Mouse (Mus musculus): ENCODE results near the gene Ulk4. TPM values are rescaled to one million over a fixed set of nuclear protein-coding genes. Genes with fewer than 3 reads are reported as not detected.

Ulk4 gene
- polyA plus RNA-seq, 1 experiment from 2014 or later = 136 TPM

DNA sequence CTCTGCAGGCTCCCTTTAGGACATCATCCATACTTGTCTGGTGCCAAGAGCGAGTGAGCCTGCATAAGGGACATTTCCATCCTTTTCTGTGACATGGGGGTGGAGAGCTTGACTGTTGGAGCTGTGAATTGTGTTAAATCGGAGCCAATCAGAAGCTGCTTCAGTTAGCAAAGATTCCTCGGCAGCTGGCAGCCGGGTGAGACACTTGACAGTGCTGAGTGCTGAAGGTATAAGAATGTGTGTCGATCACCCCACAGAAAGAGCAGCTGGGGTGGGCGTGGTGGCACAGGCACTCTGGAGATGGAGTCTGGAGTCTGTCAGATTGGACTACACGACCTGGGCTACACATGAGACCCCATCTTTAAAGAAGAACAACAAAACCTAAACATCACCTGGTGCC, 33.5 kb upstream of the Ulk4 start:
- H3K4me2 ChIP-seq (ENCODE audit: low read length) = no peak overlapping the region
- H3K27ac ChIP-seq = no peak overlapping the region
- H3K9me3 ChIP-seq (replicated peaks; ENCODE audit: low read length) = no peaks in the 10 kb centered on the region
- no peak for TF ChIP-seq CTCF (IDR thresholded peaks at IDR 0.05; ENCODE audit: low read depth)
- no peak overlapping the region for H3K9ac ChIP-seq (ENCODE audit: low read depth, low read length)
- DNase-seq (ENCODE audit: low spot score) (no peak), ATAC-seq (replicated peaks; ENCODE audit: low FRiP score, low read depth) (no peak)
- WGBS = 87% methylated on average over 7 of the region's 7 CpGs
- H3K36me3 ChIP-seq (ENCODE audit: insufficient read depth, low read length) = 0 out of 2 replicates have a peak, but pooled peaks cover 3% of the 10 kb centered on the region
- peaks cover 25% of the 10 kb centered on the region for H3K4me1 ChIP-seq (replicated peaks; ENCODE audit: insufficient read depth, low read length)
- H3K4me3 ChIP-seq (replicated peaks; ENCODE audit: low read depth, low read length) = no peak overlapping the region
- H3K27me3 ChIP-seq (ENCODE audit: insufficient read depth, low read length) = no peaks in the 10 kb centered on the region

DNA sequence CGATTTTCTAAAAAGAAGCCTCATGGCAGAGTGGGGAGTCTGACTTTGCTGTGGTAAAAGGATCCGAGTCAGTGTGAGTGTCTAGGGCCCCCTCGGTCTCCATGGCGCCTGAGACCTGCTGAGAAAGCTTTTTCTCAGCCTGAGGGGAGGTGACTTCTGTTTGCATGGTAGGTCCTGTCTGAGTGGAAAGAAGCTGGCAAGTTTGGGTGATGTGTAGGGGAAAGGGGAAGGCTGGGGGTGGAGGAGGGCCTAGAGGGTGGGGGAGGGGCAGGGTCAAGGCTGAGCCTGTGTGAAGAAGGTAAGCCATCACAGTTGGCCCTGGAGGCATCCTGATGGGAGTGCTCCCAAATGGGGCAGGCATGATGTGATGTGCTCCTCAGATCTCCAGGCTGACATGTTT, 32.3 kb upstream of the Ulk4 start:
- TF ChIP-seq CTCF (IDR thresholded peaks at IDR 0.05; ENCODE audit: low read depth) = no peak
- no peak for ATAC-seq (replicated peaks; ENCODE audit: low FRiP score, low read depth)
- DNase-seq (ENCODE audit: low spot score) = no peak
- Histone ChIP-seq H3K4me2 (ENCODE audit: low read length) (no peak overlapping the region), H3K4me1 (replicated peaks; ENCODE audit: insufficient read depth, low read length) (peaks cover 17% of the 10 kb centered on the region; the same call in 1 of the 2 replicates), H3K27ac (no peak overlapping the region), H3K27me3 (ENCODE audit: insufficient read depth, low read length) (no peaks in the 10 kb centered on the region), H3K9ac (ENCODE audit: low read depth, low read length) (no peak overlapping the region), H3K36me3 (ENCODE audit: insufficient read depth, low read length) (0 out of 2 replicates have a peak, but pooled peaks cover 3% of the 10 kb centered on the region), H3K9me3 (replicated peaks; ENCODE audit: low read length) (no peaks in the 10 kb centered on the region), H3K4me3 (replicated peaks; ENCODE audit: low read depth, low read length) (no peak overlapping the region)
- WGBS = 56% methylated on average over 4 of the region's 4 CpGs

DNA sequence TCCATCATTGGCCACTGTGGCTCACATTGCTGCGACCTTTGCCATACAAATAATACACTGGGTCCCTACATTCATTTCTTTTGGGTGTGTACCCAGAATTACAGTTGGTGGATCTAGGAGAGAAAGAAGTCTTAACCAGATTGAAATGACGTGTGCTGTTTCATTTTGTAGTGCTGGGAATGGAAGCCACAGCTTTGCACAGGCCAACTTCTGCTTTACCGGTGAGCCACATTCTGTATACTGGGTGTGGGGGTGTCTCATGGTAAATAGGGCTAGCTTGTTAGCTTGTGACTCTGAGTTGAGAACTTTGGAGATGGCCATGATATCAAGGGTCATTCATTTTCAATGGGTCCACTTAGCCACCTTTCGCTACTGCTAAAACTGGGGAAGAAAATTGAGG, 28.5 kb upstream of the Ulk4 start:
- no peak for ATAC-seq (replicated peaks; ENCODE audit: low FRiP score, low read depth)
- no peak overlapping the region for H3K9ac ChIP-seq (ENCODE audit: low read depth, low read length)
- no peaks in the 10 kb centered on the region for H3K36me3 ChIP-seq (ENCODE audit: insufficient read depth, low read length)
- H3K4me1 ChIP-seq (replicated peaks; ENCODE audit: insufficient read depth, low read length) = 0 out of 2 replicates have a peak, but pooled peaks cover 12% of the 10 kb centered on the region
- H3K27ac ChIP-seq = no peak overlapping the region
- no peaks in the 10 kb centered on the region for H3K27me3 ChIP-seq (ENCODE audit: insufficient read depth, low read length)
- no peak overlapping the region for H3K4me2 ChIP-seq (ENCODE audit: low read length)
- no peak for TF ChIP-seq CTCF (IDR thresholded peaks at IDR 0.05; ENCODE audit: low read depth)
- 94% methylated on average over 4 of the region's 4 CpGs for WGBS
- no peak for DNase-seq (ENCODE audit: low spot score)
- no peaks in the 10 kb centered on the region for H3K9me3 ChIP-seq (replicated peaks; ENCODE audit: low read length)
- H3K4me3 ChIP-seq (replicated peaks; ENCODE audit: low read depth, low read length) = no peak overlapping the region

DNA sequence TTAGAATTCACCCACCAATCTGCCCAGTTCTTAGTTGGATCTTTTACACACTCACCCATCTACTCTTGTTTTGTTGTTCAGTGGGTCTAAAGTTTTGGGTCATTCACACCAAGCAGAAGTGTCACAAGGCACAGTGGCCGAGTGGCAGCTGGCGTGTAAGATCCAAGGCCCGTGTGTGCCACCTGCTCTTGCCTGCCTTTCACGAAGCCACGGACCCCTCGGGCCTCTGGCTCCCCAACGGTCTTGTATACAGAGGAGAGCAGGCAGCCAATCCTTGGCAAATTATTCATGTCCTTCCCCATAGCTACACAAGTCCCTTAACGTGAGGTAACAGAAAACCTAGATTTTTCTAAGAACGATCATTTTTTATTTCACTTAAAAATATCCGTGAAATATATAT, 27.5 kb upstream of the Ulk4 start:
- Histone ChIP-seq H3K9me3 (replicated peaks; ENCODE audit: low read length) (no peaks in the 10 kb centered on the region), H3K4me3 (replicated peaks; ENCODE audit: low read depth, low read length) (no peak overlapping the region), H3K4me2 (ENCODE audit: low read length) (no peak overlapping the region), H3K27ac (no peak overlapping the region), H3K27me3 (ENCODE audit: insufficient read depth, low read length) (no peaks in the 10 kb centered on the region), H3K36me3 (ENCODE audit: insufficient read depth, low read length) (no peaks in the 10 kb centered on the region), H3K4me1 (replicated peaks; ENCODE audit: insufficient read depth, low read length) (peaks cover 18% of the 10 kb centered on the region), H3K9ac (ENCODE audit: low read depth, low read length) (no peak overlapping the region)
- ATAC-seq (replicated peaks; ENCODE audit: low FRiP score, low read depth) = no peak
- TF ChIP-seq CTCF (IDR thresholded peaks at IDR 0.05; ENCODE audit: low read depth) = no peak
- 78% methylated on average over 10 of the region's 10 CpGs for WGBS
- DNase-seq (ENCODE audit: low spot score) = no peak

DNA sequence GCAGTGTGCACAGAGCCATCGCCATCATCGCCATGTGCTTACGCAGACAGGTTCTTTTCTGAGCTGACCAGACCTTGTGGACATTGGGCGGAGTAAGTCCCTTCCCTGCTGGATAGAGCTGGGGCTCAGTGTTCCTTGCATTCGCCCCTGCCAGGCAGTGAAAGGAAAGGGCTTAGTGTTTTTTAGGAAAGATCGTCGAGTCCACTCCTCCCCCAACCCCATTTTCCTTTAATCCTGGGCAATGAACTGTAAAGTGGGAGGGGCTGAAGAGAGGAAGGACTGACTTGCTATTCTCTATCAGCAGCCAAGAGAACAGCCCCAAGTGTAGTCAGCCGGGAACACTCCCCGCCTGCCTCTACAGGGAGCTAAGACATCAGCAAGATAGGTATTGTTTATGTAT, 26.8 kb upstream of the Ulk4 start:
- H3K9me3 ChIP-seq (replicated peaks; ENCODE audit: low read length) = no peaks in the 10 kb centered on the region
- H3K27ac ChIP-seq = no peak overlapping the region
- no peaks in the 10 kb centered on the region for H3K27me3 ChIP-seq (ENCODE audit: insufficient read depth, low read length)
- DNase-seq (ENCODE audit: low spot score) (no peak), ATAC-seq (replicated peaks; ENCODE audit: low FRiP score, low read depth) (peak; percentile 57)
- no peaks in the 10 kb centered on the region for H3K36me3 ChIP-seq (ENCODE audit: insufficient read depth, low read length)
- no peak overlapping the region for H3K4me3 ChIP-seq (replicated peaks; ENCODE audit: low read depth, low read length)
- H3K4me2 ChIP-seq (ENCODE audit: low read length) = 0 out of 2 replicates have a peak overlapping the region, but pooled peaks have one; percentile 28
- H3K4me1 ChIP-seq (replicated peaks; ENCODE audit: insufficient read depth, low read length) = peaks cover 26% of the 10 kb centered on the region
- WGBS = 36% methylated on average over 9 of the region's 9 CpGs
- H3K9ac ChIP-seq (ENCODE audit: low read depth, low read length) = peak overlapping the region; percentile 35; the same call in 1 of the 2 replicates
- no peak for TF ChIP-seq CTCF (IDR thresholded peaks at IDR 0.05; ENCODE audit: low read depth)

DNA sequence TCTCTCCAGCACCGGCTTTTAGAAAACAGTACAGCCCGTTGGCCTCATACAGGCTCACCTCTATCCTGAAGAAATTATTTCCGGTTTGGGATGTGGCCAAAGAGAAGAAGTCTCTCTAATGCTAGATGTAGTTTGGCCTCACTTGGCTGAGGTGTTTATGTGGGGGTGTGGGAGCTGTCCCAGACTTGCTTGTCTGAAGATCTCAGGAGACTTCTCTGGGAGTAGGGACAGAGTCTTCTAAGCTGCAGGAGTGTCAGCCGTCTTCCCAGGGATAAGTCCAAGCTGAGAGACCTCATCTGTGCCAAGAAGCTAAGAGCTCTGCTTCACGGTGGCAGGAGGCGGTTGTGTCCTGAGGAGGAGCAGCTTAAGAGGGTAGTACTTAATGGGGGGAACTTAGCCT, 26.1 kb upstream of the Ulk4 start:
- DNase-seq (ENCODE audit: low spot score) = no peak

DNA sequence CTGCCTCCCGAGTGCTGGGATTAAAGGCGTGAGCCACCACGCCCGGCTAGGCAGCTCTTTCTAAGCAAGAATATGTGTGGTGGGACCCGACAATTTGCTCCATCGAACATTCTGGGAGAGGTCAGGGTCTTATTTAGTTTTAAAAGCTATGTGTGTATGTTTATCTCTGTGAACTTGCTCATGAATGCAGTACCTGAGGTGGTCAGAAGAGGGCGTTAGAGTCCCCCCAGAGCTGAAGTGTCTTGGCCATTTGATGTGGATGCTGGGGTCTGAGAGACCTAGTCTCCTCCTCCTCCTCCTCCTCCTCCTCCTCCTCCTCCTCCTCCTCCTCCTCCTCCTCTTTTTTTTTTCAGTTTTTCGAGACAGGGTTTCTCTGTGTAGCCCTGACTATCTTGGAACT, 25.5 kb upstream of the Ulk4 start:
- Histone ChIP-seq H3K36me3 (ENCODE audit: insufficient read depth, low read length) (no peaks in the 10 kb centered on the region), H3K27me3 (ENCODE audit: insufficient read depth, low read length) (no peaks in the 10 kb centered on the region), H3K9me3 (replicated peaks; ENCODE audit: low read length) (no peaks in the 10 kb centered on the region), H3K4me2 (ENCODE audit: low read length) (no peak overlapping the region), H3K9ac (ENCODE audit: low read depth, low read length) (no peak overlapping the region), H3K4me1 (replicated peaks; ENCODE audit: insufficient read depth, low read length) (peaks cover 31% of the 10 kb centered on the region), H3K27ac (no peak overlapping the region), H3K4me3 (replicated peaks; ENCODE audit: low read depth, low read length) (no peak overlapping the region)
- ATAC-seq (replicated peaks; ENCODE audit: low FRiP score, low read depth) (no peak), DNase-seq (ENCODE audit: low spot score) (no peak)
- WGBS = 91% methylated on average over 7 of the region's 8 CpGs
- TF ChIP-seq CTCF (IDR thresholded peaks at IDR 0.05; ENCODE audit: low read depth) = peak; percentile 44; the same call in 1 of the 2 replicates

More for the DNA sequence above, 26.1 kb upstream of the Ulk4 start:
- no peak for ATAC-seq (replicated peaks; ENCODE audit: low FRiP score, low read depth)
- 32% methylated on average over 6 of the region's 6 CpGs for WGBS
- Histone ChIP-seq H3K4me1 (replicated peaks; ENCODE audit: insufficient read depth, low read length) (peaks cover 31% of the 10 kb centered on the region), H3K4me2 (ENCODE audit: low read length) (no peak overlapping the region), H3K4me3 (replicated peaks; ENCODE audit: low read depth, low read length) (no peak overlapping the region), H3K27ac (0 out of 2 replicates have a peak overlapping the region, but pooled peaks have one; percentile 31), H3K9ac (ENCODE audit: low read depth, low read length) (0 out of 2 replicates have a peak overlapping the region, but pooled peaks have one; percentile 13), H3K36me3 (ENCODE audit: insufficient read depth, low read length) (no peaks in the 10 kb centered on the region), H3K27me3 (ENCODE audit: insufficient read depth, low read length) (no peaks in the 10 kb centered on the region), H3K9me3 (replicated peaks; ENCODE audit: low read length) (no peaks in the 10 kb centered on the region)
- TF ChIP-seq CTCF (IDR thresholded peaks at IDR 0.05; ENCODE audit: low read depth) = no peak

Measured in kidney, postnatal 0 days (tissue).